Mouse (Mus musculus): ENCODE measurements around the gene Ppp1cb.
A peak's percentile ranks its signal among the peaks of the same experiment; 100 is the strongest.

Ppp1cb gene

DNA sequence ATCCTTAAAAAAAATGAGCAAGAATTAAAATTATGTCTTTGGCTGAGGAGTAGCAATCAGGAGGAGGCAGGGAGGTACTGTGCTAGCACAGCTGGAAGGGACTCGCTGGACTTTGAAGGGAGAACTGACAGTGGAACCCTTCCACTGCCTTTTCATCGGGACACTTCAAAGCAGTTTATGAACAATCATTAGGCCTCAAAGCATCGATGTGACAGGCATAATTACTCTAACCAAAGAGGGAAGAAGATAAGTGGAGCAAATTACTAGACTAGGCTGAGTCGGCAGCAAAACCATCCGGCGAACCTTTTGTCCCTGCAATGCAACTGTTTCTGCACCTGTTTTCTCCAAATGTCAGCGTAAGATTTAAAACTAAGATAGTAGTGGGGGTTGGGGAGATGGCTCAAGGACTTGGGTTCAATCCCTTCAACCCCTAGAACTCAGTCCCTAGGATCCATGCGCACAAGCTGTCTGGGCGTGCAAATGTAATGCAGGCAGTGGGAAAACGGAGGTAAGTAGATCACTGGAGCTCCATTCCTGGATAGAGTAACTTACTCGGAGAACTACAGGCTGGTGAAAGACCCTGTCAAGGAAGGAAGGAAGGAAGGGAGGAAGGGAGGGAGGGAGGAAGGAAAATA lies 13.2 kb upstream of the Ppp1cb start:
- no peak for DNase-seq

DNA sequence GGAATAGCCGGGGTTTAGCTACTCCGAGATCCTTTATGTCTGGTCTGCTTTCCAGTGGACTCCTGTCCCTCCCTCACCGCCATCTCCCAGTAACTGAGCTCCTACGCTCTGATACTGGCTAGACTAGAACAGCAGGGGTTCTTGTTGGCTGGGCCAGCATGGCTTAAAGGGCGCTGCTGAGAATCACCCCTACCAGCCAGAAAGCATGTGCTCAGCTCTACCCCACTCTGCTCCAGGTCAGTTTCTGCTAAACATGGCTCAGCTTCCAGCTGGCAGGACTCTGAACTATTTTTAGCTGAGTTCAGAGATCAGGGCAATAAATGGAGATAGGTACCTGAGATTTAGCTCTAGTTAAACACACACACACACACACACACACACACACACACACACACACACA lies 12.2 kb upstream of the Ppp1cb start:
- no peak for DNase-seq

DNA sequence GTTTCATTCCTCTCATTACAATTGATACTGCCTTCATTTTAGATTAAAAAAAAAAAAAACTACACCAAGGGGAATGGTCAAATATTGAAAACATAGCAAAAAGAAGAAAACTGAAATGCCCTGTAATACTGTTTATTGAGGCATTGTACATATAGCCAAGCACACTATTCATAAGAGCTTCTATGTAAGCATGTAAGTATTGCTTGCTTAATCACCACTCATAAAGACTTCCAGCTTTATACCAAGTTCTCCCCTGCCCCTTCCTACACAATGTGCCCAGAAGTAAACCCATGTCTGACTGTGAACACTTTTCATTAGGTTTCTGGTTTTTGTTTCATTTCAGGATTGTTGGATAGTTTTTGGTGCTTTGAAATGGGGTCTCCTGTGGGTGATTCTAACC lies 11.8 kb upstream of the Ppp1cb start:
- no peak for DNase-seq

DNA sequence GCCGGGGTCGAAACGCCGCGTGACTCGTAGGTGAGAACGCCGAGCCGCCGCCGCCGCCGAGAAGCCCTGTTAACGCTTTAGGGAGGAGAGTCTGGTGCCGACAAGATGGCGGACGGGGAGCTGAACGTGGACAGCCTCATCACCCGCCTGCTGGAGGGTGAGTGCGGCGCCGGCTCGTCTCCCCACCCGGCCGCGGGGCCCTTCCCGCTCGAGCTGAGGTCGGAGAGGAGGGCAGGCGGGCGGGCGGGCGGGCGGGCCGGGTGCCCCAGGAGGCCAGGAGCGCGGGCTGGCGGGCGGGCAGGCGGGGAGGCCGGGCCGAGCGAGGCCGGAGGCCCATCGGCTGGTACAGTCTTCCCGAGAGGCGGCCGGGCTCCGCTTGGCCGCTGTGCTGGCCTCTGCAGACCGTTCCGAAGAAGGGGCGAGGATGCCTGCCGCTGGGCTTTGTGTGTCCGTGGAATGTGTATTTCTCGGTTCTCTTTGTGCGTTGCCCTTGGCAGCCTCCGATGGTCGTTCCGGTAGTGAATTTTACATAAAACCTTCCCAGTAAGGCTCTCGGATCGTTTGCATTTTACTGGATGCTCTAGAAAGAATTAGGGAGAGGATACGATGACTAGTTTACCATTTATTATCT lies 723 bp downstream of the Ppp1cb start:
- peak; percentile 37 for DNase-seq

DNA sequence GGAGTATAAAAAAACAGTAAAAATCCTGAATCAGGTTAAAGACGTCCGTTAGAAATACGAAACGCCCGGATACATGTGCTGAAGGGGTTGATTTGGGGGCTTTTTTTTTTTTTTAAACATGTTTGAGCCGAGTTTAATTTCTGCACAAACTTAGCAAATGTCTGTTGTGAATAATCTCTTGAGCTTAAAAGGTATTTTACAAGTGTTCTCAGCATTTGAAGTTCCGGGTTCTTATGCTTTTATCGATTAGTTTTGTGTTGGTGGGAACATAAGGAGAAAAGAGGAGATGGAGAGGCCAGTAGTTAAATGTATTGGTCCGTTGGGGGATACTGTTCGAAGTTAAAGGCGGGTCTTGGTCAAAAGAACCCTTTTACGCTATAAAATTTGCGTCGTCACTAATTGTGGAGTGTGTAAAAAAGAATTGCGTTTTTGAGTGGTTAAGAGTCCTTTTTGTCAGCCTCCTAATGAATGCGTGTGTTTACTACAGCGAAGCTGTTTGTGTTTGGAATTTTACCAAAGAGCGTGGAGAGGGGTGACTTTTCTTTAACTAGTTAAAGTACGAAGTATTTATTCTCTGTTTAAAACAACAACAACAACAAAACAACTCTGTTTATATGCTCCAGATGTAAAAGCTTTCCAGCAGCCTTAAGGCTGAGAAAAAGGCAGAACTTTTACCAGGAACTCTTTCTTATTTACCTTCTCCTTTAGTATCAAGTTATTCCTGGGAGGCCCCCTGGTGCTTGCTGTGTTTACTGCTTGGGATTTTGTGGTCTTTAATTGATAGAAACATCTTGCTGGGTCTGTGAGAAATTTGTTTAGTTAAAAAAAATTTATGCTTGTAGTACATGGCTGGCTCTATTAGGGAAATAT lies 1.5 kb downstream of the Ppp1cb start:
- peak; percentile 83 for DNase-seq

DNA sequence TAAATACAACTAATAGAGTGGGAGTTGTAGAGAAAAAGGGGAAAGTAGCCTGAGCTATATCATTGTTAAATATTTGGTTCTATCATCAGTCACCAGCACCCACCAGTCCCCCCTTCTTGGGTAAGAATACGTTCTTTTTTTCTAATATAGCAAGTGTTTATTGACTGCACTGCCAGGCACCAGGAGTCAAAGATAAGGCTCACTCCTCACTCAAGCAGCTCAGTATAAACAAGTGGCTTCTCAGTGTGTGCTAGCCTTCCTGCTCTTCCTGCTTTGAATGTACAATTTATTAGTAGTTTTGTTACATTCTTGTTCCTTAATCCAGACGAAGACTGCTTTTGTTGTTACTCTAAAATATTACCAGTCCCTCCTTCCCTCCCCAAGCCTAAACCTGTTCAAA lies 2.3 kb downstream of the Ppp1cb start:
- DNase-seq = no peak

DNA sequence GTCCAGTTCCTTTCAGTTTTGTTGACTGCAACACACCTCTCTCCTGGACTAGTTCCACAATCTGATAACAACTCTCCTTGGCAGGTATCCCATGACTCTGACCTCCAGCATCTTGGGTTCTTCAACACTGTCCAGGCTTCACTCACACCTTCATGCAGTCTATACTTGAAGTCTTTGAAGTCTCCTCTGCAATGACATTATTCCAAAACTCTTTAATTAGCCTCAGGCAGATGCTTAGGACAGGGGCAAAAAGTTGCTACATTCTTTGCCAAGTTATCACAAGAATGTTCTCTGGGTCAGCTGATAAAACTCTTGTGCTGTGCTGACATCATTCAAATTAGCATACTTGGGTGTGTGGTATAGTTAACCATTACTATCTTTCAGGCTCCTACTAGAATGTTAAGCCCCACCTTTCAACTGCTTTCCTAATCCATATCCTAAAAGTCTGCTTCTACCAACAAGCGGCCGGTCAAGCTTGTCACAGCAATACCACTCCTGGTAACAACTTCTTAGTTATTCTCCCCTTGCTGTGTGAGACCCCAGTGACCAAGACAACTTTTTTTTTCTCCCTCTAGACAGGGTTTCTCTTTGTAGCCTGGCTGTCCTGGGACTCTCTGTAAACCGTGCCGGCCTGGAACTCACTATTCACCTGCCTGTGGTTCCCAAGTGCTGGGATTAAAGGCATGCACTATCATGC lies 13.8 kb downstream of the Ppp1cb start:
- peak; percentile 63 for DNase-seq

DNA sequence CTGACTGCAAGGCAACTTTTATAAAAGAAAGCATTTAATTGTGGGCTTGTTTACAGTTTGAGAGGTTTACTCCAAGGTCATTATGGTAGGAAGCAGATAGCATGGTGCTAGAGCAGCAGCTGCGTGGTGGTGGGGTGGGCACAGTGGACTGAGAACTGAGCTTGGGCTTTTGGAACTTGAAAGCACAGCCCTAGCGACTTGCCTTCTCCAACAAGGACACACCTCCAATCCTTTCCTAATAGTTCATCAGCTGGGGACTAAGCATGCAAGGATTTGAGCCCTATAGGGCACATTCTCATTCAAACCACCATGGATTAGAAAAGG lies 14.3 kb downstream of the Ppp1cb start:
- no peak for DNase-seq

DNA sequence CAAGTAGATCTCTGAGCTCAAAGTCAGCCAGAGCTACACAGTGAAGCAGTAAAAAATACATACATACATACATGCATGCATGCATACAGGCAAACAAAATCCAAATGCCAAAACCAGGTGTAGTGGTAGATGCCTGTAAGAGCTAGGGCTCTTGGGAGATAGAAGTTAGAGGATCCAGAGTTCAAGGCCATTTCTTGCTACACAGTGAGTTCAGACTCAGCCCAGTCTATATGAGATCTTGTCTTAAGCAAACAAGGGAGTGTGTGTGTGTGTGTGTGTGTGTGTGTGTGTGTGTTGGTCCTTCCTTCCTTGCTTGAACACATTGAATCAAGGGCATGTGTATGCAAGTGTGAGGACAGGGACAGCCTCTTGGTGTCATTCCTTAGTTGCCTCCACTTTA lies 17.9 kb downstream of the Ppp1cb start:
- DNase-seq = no peak

DNA sequence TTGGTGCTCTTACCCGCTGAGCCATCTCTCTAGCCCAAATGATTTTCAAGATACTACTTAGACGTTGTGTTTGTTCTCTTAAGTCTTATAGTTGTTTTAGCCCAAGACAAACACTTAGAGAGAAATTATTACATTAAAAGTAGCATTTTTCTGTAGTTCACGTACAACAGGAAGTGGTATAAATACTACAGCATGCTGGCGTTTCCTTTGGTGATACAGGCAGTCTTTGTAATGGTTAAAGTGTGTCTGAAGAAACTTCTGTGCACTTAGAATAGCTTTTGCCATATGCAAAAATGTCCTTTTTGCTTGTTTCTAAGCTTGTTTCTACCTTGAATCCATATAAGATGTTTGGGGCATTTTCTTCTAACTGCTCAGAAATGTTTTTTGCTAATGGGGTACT lies 20.3 kb downstream of the Ppp1cb start:
- DNase-seq = no peak

DNA sequence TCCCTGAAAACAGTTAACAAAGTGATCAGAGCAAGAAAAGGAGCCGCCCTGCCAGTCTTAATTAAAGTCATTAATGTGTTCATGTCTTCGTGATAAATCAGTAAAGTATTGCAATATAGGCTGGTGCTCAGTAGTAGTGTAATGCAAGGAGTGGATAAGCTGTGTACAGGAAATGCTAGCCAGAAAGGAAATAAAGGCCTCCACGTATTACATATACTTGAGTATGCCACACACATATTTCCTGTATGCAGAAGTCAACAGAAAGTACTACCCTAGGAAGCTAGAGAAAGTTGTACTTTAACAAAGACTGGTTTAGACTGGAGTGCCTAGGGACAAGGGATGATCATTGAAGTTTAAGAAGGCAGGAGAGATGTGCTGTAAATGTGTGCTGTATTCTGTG lies 26.8 kb downstream of the Ppp1cb start:
- DNase-seq = no peak

DNA sequence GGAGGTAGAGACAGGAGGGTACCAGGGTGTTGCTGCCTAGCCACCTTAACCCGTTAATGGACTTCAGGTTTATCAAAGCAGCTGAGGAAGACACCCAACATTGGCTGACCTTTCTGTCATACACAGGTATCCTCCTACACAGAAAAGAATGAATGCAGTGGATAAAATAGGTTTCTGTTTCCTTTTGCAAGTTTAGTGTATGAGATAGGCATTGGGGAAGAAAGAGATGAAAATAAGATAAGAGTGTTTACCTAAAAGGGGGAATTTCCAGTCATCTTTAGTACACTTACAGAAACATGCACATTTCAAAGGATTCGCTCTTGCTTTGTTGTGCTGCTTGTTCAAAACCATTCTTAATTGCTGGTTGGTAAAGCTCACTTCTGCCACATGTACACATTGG lies 29.4 kb downstream of the Ppp1cb start:
- DNase-seq = no peak

DNA sequence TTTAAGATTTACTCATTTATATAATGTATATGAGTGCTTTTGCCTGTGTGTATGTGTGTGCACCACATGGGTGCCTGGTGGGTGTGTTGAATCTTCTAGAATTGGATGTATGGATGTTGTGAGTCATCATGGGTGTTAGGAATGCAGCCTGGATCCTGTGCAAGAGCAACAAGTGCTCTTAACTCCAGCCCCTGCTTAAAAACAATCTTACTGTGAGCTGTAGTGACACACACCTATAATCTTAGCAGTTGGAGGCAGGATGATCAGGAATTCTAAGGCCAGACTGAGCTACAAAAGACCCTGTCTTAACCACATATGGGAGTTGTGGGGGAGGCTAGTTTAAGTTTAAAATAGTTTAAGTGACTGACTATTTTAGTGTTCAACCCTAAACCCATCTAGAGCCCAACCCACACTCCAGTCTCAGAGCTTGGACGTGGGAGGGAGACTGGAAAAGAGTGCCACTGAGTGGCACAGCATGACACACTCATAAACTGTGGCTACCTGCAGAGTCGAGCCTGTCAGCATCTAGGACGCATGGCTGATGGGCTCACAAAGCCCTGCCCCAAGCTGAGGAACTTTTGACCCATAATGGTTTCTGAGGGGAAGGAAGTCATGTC lies 35.5 kb downstream of the Ppp1cb start:
- DNase-seq = no peak

DNA sequence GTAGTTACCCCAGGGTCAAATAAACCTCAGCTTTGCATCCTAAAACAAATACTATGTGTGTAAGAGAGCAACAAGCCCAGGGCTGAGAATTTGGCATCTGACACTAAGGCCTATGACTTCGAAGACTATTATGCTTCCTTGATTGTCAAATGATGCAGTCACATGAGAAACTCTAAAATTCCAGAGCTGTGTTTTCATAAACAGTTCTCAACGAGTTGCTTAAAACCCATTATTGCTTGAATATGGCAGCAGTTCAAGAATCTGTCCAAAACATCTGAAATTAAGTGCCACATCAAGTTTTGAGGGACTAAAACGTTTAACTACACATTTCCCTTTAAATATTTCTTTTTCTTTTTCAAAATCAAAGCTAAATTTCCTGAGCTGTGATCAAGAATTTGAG lies 50.1 kb downstream of the Ppp1cb start:
- no peak for DNase-seq

DNA sequence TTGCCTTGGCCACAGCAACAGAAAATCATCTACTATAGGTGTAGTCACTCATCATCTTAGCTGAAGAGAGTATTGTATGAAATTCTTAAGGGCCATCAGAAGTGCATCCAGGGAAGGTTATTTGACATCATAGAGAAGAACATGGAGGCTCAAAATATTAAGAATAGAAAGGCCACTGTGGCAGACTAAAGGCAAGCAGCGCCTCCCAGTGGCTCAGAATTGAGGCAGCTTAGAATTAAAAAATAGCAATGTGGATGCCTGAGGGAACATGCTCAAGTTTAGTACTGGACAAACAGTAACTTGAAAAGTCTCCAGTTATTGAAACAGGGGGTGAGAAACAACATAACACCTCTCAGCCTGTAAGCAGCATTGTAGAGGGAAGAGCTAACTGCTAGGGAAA lies 61.7 kb downstream of the Ppp1cb start:
- peak; percentile 73 for DNase-seq

DNA sequence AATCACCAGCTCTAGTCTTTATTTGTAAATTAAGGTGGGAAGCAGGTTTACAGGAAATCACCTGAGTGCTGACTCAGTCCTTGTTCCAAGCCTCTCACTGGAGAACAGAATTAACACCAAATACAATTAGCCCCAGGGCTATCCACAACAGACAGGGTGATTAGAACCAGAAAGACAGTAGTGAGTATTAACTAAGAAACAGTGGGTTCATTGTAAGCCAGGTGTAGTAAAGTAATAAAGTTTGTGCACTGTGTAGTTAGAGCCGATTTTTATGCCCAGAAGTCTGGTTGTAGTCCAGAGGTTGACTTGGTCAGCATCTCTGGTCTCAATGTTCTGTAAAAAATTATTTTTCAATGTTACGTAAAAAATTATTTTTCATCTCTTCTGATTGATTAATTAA lies 90.8 kb downstream of the Ppp1cb start:
- DNase-seq = no peak

DNA sequence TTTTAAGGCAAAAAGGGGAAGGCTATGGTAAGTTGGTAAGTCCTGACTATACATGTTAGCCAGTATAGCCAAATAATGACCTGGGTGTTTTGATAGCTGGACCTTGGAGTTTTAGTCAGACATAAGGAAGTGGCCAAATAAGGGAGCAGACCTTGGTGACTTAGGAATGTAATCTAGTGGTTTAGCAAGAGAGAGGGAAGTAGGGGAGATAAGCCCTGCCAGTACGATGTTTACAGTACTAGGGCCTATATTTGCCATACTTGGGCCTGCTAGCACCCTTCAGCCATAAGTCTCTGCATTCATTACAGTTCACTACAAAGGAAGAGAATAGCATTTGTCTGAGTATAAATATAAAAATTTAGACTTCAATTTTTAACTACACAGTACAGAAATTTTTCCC lies 106.1 kb downstream of the Ppp1cb start:
- DNase-seq = no peak
